Comparison of ENCODE assay signal across 13 mouse cellular contexts in genomic region chr15:27772125-27772627, GRCm38 (mm10).
DNase-seq lines count a peak whose midpoint lies in the region; ATAC-seq and TF ChIP-seq lines count a peak whose summit lies in the region.
"Had no signal": no experiment of that assay in that cellular context is flagged by ENCODE, and none has a peak within 500 bp of the region (broad histone marks: within the 10 kb centered on the region; RNA-seq: fewer than 3 reads in every experiment).

No protein-coding gene starts in this region.

- no peak for DNase-seq in heart, adult 8-10 months (ENCODE audit: low spot score)
- DNase-seq in kidney, postnatal 0 days (ENCODE audit: low spot score) = peak; percentile 76
- DNase-seq in kidney, postnatal 25 days = no peak
- DNase-seq in thymus, adult 18-20 months = no peak
- DNase-seq: cerebellum, adult 2 months had no signal

- no peak for TF ChIP-seq CTCF in kidney, postnatal 0 days (IDR thresholded peaks at IDR 0.05; ENCODE audit: low read depth)

- ATAC-seq in heart, embryonic 13.5 days (ENCODE audit: extremely low read depth, insufficient number of reproducible peaks, low FRiP score, low TSS enrichment) = no peak
- ATAC-seq in kidney, postnatal 0 days (replicated peaks; ENCODE audit: low FRiP score, low read depth) = no peak
- ATAC-seq in embryonic facial prominence, embryonic 12.5 days (ENCODE audit: insufficient number of reproducible peaks, insufficient read depth, low FRiP score, low TSS enrichment) = no peak
- peak; percentile 41; the same call in 1 of the 2 replicates for ATAC-seq in neutrophil, adult 5-6 weeks (ENCODE audit: extremely low read depth, insufficient number of reproducible peaks, low FRiP score, poor library complexity, severe bottlenecking)
- ATAC-seq: forebrain, embryonic 13.5 days; hindbrain, embryonic 16.5 days had no signal

- H3K4me3 ChIP-seq in heart, embryonic 13.5 days = no peak overlapping the region
- no peak overlapping the region for H3K4me3 ChIP-seq in kidney, postnatal 0 days (replicated peaks; ENCODE audit: low read depth, low read length)
- H3K4me3 ChIP-seq in embryonic facial prominence, embryonic 12.5 days = no peak overlapping the region
- H3K4me3 ChIP-seq: forebrain, embryonic 13.5 days; left cerebral cortex, adult 2 months; midbrain, embryonic 12.5 days had no signal

- H3K9ac ChIP-seq in heart, embryonic 13.5 days = no peak overlapping the region
- H3K9ac ChIP-seq in kidney, postnatal 0 days (ENCODE audit: low read depth, low read length) = no peak overlapping the region
- H3K9ac ChIP-seq in embryonic facial prominence, embryonic 12.5 days = no peak overlapping the region
- H3K9ac ChIP-seq: forebrain, embryonic 13.5 days; midbrain, embryonic 12.5 days had no signal

- H3K4me2 ChIP-seq in heart, embryonic 13.5 days = no peak overlapping the region
- H3K4me2 ChIP-seq in kidney, postnatal 0 days (ENCODE audit: low read length) = no peak overlapping the region
- no peak overlapping the region for H3K4me2 ChIP-seq in embryonic facial prominence, embryonic 12.5 days (replicated peaks)
- H3K4me2 ChIP-seq: forebrain, embryonic 13.5 days; liver, embryonic 11.5 days; midbrain, embryonic 12.5 days had no signal

- peaks cover 33% of the 10 kb centered on the region for H3K4me1 ChIP-seq in heart, embryonic 13.5 days
- peaks cover 9% of the 10 kb centered on the region; the same call in 1 of the 2 replicates for H3K4me1 ChIP-seq in kidney, postnatal 0 days (replicated peaks; ENCODE audit: insufficient read depth, low read length)
- H3K4me1 ChIP-seq in embryonic facial prominence, embryonic 12.5 days = peaks cover 66% of the 10 kb centered on the region

- peaks cover 78% of the 10 kb centered on the region for H3K36me3 ChIP-seq in heart, embryonic 13.5 days
- peaks cover 45% of the 10 kb centered on the region for H3K36me3 ChIP-seq in kidney, postnatal 0 days (ENCODE audit: insufficient read depth, low read length)
- H3K36me3 ChIP-seq in embryonic facial prominence, embryonic 12.5 days = peaks cover 65% of the 10 kb centered on the region

- 62% methylated on average over 7 of the region's 7 CpGs for WGBS in heart, embryonic 13.5 days
- WGBS in kidney, postnatal 0 days = 49% methylated on average over 7 of the region's 7 CpGs
- 68% methylated on average over 7 of the region's 7 CpGs for WGBS in embryonic facial prominence, embryonic 12.5 days

- H3K27me3 ChIP-seq in heart, embryonic 13.5 days (replicated peaks) = no peaks in the 10 kb centered on the region
- no peaks in the 10 kb centered on the region for H3K27me3 ChIP-seq in kidney, postnatal 0 days (ENCODE audit: insufficient read depth, low read length)
- H3K27me3 ChIP-seq in embryonic facial prominence, embryonic 12.5 days = no peaks in the 10 kb centered on the region
- H3K27me3 ChIP-seq: forebrain, embryonic 13.5 days; midbrain, embryonic 12.5 days had no signal

- peak overlapping the region; percentile 51 for H3K27ac ChIP-seq in heart, embryonic 13.5 days (replicated peaks)
- no peak overlapping the region for H3K27ac ChIP-seq in kidney, postnatal 0 days
- peak overlapping the region; percentile 61 for H3K27ac ChIP-seq in embryonic facial prominence, embryonic 12.5 days
- H3K27ac ChIP-seq: forebrain, embryonic 13.5 days; midbrain, embryonic 12.5 days had no signal

- H3K9me3 ChIP-seq in heart, embryonic 13.5 days = no peaks in the 10 kb centered on the region
- no peaks in the 10 kb centered on the region for H3K9me3 ChIP-seq in kidney, postnatal 0 days (replicated peaks; ENCODE audit: low read length)
- no peaks in the 10 kb centered on the region for H3K9me3 ChIP-seq in embryonic facial prominence, embryonic 12.5 days
- H3K9me3 ChIP-seq: forebrain, embryonic 13.5 days; midbrain, embryonic 12.5 days had no signal
